In genomic region chr9:47357756-47358399, GRCm38 (mm10) we compare ENCODE assay signal across 8 mouse cellular contexts.
DNase-seq lines count a peak whose midpoint lies in the region; ATAC-seq lines count a peak whose summit lies in the region.

No protein-coding gene starts in this region.

- no peak overlapping the region for H3K4me2 ChIP-seq in embryonic facial prominence, embryonic 12.5 days (replicated peaks)
- peak overlapping the region; percentile 27 for H3K4me2 ChIP-seq in limb, embryonic 13.5 days (replicated peaks)

- H3K4me3 ChIP-seq in embryonic facial prominence, embryonic 12.5 days = no peak overlapping the region
- H3K4me3 ChIP-seq in limb, embryonic 13.5 days = no peak overlapping the region

- H3K36me3 ChIP-seq in embryonic facial prominence, embryonic 12.5 days = no peaks in the 10 kb centered on the region
- H3K36me3 ChIP-seq in limb, embryonic 13.5 days = no peaks in the 10 kb centered on the region

- peak overlapping the region; percentile 48; the same call in 1 of the 2 replicates for H3K27ac ChIP-seq in embryonic facial prominence, embryonic 12.5 days
- no peak overlapping the region for H3K27ac ChIP-seq in limb, embryonic 13.5 days

- intact Hi-C loops in heart, postnatal 10 days (cut with DNase I) = no loop called here

- peak; percentile 83 for ATAC-seq in embryonic facial prominence, embryonic 12.5 days (ENCODE audit: insufficient number of reproducible peaks, insufficient read depth, low FRiP score, low TSS enrichment)
- peak; percentile 75 for ATAC-seq in limb, embryonic 13.5 days (ENCODE audit: low FRiP score, low read depth)

- no peak overlapping the region for H3K9ac ChIP-seq in embryonic facial prominence, embryonic 12.5 days
- no peak overlapping the region for H3K9ac ChIP-seq in limb, embryonic 13.5 days

- H3K4me1 ChIP-seq in embryonic facial prominence, embryonic 12.5 days = peaks cover 30% of the 10 kb centered on the region
- peaks cover 37% of the 10 kb centered on the region for H3K4me1 ChIP-seq in limb, embryonic 13.5 days

- WGBS in embryonic facial prominence, embryonic 12.5 days = 56% methylated on average over 17 of the region's 17 CpGs
- WGBS in limb, embryonic 13.5 days = 45% methylated on average over 17 of the region's 17 CpGs

- 0 out of 2 replicates have a peak, but pooled peaks cover 6% of the 10 kb centered on the region for H3K27me3 ChIP-seq in embryonic facial prominence, embryonic 12.5 days
- 0 out of 2 replicates have a peak, but pooled peaks cover 14% of the 10 kb centered on the region for H3K27me3 ChIP-seq in limb, embryonic 13.5 days

- DNase-seq in urinary bladder, adult 2 months (ENCODE audit: low spot score) = peak; percentile 34
- no peak for DNase-seq in urinary bladder, postnatal 10 days (ENCODE audit: low spot score)
- DNase-seq in heart, postnatal 10 days = peak; percentile 62 to 77
- DNase-seq in retina, postnatal 7 days (ENCODE audit: low read depth, low spot score) = peak; percentile 36
- DNase-seq in c-Kit-positive CD71-positive TER-119-positive erythroid progenitor cells, embryonic 14.5 days (ENCODE audit: low spot score) = no peak
- no peak for DNase-seq in spleen, adult 12 weeks (ENCODE audit: low spot score)

- H3K9me3 ChIP-seq in embryonic facial prominence, embryonic 12.5 days = no peaks in the 10 kb centered on the region
- no peaks in the 10 kb centered on the region for H3K9me3 ChIP-seq in limb, embryonic 13.5 days

Comparison
In these comparisons a context has a peak if more than half of its experiments do, and no peak if none do; other contexts are left out.
1. DNase-seq: peak in urinary bladder, adult 2 months (single experiment), heart, postnatal 10 days (2 of 2) and retina, postnatal 7 days (single experiment); none in urinary bladder, postnatal 10 days (single experiment), c-Kit-positive CD71-positive TER-119-positive erythroid progenitor cells, embryonic 14.5 days (single experiment) and spleen, adult 12 weeks (single experiment).